Mouse (Mus musculus) left cerebral cortex, postnatal 10 days (tissue): ENCODE measurements at regions not wholly inside any gene's neighbourhood (a gene's known extent, or its start where the extent isn't known, plus 50 kb on each side); places are given as distances from the start of the nearest gene placed in this dataset.

Experiments used
- DNase-seq, 2 experiments: peaks; one replicate each; pipeline ENCODE4 v3.0.0; 2021 to 2022; ENCODE audit warnings: low spot score in 2 of 2, mixed read lengths in 1 of 2; ENCODE audit errors: extremely low spot score in 1 of 2
- intact Hi-C: fragments of 180-260 bp; cut with DNase I; formaldehyde crosslinking; loops from one replicate; pipeline ENCODE4 v1.15.1; 2025

GRCm38 (mm10) chr3:131698070-131698750, 133.6 kb downstream of the Papss1 start:
- intact Hi-C loops: no loop called here
- DNase-seq: no peak

GRCm38 (mm10) chr3:131703134-131703533, 138.6 kb downstream of the Papss1 start:
- intact Hi-C loops: no loop called here
- DNase-seq: peak in 1 of 2 experiments; percentile 11

GRCm38 (mm10) chr3:131713532-131713931, 149.0 kb downstream of the Papss1 start:
- no peak for DNase-seq
- intact Hi-C loops: no loop called here

GRCm38 (mm10) chr3:131718761-131719160, 154.2 kb downstream of the Papss1 start:
- no peak for DNase-seq
- intact Hi-C loops: no loop called here

GRCm38 (mm10) chr3:131728618-131729017, 164.1 kb downstream of the Papss1 start:
- no peak for DNase-seq
- intact Hi-C loops: no loop called here

GRCm38 (mm10) chr3:131734226-131734625, 169.7 kb downstream of the Papss1 start:
- DNase-seq: no peak
- intact Hi-C loops: no loop called here

- peak in 1 of 2 experiments; percentile 37 for DNase-seq
- intact Hi-C loops: no loop called here
These were observed 172.9 kb downstream of the Papss1 start for GRCm38 (mm10) chr3:131737461-131737860.

DNA sequence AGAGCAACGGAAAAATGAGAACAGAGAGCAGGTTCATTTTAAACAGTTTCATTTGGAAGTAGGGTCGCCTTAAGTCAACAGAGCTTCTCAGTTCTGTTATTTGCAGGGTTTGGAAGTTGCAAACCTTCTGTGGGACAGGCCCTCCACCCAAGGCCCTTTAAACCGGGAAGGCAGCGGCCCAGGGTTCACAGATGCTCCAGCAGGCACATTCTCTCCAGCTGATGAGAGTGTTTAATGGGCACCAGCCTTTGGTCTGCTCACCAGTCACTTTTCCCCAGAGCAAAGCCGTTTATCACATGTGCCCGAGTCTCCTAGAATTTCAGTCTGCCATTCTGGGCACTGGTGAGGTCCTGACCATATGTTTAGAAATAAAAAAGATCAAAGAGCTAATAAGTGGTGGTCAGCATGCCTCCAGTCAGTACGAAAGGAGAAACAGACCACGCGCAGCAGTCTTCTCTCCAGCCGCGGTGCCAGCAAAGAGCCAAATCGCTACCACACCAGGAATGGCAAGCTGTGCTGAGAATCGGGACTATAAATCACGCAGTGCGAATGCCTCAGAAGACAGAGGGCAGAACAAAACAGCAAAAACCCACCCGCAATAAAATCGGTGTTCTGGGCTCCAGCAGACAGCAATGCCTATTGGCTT, 173.5 kb downstream of the Papss1 start:
- no peak for DNase-seq
- intact Hi-C loops: no loop called here

DNA sequence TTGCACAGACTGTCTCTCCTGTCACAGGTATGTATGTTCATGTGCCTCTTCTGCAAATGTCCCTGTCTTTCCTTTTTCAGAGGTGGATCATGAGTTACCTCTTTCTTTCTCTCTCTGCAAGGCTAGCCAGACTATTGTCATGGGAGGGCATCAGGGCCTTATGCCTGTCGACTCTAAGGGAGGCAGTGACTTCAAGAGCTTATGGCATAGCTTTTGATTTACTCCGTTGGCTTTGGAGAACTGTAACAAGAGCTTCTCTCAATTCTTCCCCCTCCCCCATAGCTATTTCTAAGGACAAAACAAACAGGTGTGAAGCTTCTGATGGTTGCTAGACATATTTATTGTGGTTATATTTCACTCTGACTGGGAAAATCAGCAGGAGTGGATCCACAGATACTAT, 191.0 kb downstream of the Papss1 start:
- intact Hi-C loops: no loop called here
- no peak for DNase-seq

DNA sequence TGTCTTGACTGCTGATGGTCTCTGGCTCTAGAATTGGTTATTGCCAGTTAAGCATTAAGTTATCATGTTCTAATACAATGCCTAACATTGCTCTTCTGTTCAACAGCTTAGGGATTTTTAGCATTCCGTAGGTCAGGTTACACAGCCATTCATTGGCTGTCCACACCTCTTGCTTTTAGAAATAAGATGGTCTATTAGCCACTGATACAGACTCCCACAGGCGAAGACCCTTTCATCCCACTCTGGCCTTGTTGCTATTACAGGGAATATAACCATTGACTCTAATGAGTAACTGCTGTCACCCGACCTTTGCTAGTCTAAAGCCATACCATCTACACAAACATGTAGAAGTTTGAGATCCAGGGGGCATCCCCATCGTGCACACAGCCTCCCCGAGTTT, 191.6 kb downstream of the Papss1 start:
- intact Hi-C loops: no loop called here
- DNase-seq: no peak

DNA sequence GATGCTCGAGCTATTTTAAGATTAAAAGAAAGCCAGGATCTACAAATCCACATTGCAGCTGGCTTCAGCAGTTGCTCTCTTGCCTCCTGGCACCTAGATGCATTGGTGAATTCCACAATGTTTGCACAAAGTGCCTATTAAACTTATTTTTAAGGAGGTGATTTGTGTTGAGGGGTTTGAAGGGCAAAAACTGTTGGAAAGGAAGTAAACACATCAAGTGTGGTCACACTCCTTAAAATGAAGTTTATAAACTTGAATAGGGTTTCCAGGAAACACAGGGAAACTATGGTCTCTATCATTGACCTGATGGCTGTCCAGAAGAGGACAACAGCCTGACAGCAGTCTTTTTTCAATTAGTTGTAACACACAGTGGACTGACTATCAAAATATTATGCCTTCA, 205.4 kb downstream of the Papss1 start:
- intact Hi-C loops: no loop called here
- DNase-seq: no peak

DNA sequence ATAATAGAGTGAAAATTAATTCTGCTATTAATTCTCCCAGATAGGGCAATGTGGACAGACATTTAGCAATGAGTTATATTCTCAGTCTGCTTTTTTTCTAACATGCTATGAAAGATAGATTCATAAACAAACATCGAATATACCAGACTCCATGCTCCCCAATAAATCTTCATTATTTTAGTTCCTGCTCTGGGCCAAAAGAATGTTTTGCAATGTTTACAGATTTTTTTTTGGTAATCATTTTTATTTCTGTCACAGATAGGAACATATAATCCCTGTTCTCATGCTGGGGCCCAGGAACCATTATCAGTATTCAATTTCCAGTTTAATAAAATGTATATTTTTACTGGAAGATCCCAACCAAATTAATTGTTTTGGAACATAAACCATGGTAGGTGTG, 205.9 kb downstream of the Papss1 start:
- intact Hi-C loops: no loop called here
- no peak for DNase-seq

DNA sequence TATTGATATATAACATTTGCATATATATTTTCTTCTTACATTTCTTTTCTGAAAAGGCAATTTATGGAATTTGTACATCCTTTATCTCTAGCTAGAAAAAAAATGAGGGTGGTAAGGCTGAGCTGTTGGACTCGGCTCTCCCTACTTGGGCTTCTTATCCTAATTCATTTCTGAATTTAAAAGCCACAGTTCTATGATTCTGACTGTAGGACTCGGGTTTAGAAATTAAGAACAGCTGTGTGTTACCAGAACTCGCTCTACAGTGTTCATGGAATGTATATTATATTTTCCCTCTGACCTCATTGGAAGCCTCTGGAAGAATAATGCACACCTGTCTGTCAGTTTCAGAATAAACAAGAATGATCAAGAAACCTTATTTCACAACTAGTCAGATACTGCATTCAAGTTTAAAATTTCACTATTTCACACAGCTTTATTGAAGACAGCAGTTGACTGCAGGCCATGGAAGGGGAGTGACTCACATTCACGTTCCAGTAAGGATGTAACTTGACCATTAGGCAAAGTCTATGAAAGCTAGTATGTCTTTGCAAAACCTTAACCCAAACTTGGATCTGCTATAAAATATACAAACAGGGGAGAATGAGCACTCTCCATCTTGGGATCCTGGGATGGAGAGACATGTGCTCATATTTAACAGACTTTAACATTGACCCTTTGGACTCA, 207.4 kb downstream of the Papss1 start:
- intact Hi-C loops: no loop called here
- DNase-seq: no peak

GRCm38 (mm10) chr3:131772593-131772992, 208.0 kb downstream of the Papss1 start:
- intact Hi-C loops: no loop called here
- DNase-seq: no peak

- no peak for DNase-seq
- intact Hi-C loops: no loop called here
These were observed 210.9 kb downstream of the Papss1 start for GRCm38 (mm10) chr3:131775431-131775830.

DNA sequence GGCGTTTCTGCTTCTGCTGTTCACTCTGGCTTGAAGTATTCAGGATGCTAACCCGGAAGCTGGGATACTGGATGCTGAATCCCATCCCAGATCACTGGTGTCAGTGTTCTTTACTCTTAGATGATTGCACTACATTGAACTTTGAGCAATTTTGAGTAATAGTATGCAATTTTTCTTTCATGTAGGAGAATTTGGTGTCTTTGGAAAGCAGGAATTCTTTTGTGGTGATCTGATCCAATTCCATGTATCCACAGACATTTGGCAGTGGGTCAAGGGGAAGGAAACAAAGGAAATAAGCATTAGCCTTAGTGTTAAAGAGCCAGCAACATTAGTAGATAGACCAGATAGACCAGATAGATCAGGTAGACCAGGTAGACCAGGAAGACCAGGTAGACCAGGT, 212.1 kb downstream of the Papss1 start:
- DNase-seq: no peak
- intact Hi-C loops: no loop called here

GRCm38 (mm10) chr3:131779803-131780202, 215.2 kb downstream of the Papss1 start:
- intact Hi-C loops: no loop called here
- DNase-seq: no peak

DNA sequence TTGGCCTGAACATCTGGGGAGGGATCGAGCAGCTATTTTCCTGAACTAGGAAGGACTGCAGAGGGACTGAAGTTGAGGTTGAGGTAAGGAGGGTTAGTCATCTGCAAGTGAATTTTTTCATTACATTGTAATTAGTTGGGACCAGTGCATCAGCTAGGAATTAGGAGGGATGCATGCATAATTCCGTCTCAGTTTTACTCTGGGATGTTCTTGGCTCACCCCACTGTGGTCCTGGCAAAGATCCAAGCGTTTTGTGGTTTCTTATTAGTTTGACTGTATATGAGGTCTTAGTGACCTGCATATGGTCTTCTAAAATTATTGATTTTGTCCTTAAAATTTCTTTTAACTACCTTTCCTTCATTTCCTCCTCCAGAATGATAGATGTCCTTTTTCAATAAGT, 221.0 kb downstream of the Papss1 start:
- no peak for DNase-seq
- intact Hi-C loops: no loop called here

DNA sequence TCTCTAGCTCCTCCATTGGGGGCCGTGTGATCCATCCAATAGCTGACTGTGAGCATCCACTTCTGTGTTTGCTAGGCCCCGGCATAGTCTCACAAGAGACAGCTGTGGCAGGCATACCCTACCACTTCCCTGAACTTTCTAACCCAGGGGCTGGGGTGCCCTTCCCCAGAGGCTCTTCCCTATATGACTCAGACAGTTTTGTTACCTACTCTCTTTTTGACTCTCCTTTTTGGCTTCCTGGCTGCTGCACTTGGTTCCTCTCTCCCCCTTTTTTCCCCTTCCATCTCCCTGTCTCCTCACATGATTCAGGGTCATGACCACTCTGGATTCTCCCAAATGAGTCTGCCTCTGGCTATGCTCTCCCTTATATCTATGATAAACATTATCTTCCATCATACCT, 223.8 kb downstream of the Papss1 start:
- DNase-seq: no peak
- intact Hi-C loops: no loop called here

DNA sequence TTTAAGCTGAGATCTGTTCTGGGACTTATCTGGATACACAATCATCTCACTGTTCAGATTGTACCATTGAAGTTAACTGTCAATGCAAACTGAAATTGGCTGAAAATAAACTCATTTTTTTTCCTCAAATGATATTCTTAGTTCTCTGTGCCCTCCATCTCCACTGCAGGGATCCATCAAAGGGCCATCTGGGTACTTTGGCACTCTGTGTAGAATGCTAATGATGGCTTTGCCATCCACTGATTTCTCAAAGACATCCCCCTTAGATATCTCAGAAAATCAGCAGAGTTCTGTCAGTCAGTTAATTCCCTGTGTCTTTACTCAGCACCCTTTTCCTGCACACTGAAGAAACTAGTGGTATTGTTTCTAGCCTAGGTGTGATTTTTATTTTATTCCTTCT, 224.6 kb downstream of the Papss1 start:
- intact Hi-C loops: no loop called here
- DNase-seq: no peak
